Mouse (Mus musculus) cortical plate, adult 2 months (tissue): Measurements from ENCODE around the gene Zbtb22.

Experiments
- CTCF ChIP-seq: fragments of 200-500 bp; IDR thresholded peaks from 2 replicates; pipeline ENCODE4 v1.5.1; 2011; ENCODE audit warnings: mild to moderate bottlenecking, control low read depth, low read length; ENCODE audit not compliant: insufficient read depth; ENCODE audit errors: extremely low read depth
- POLR2A ChIP-seq: fragments of 200-500 bp; IDR thresholded peaks from 2 replicates; pipeline ENCODE4 v1.6.1; 2011; ENCODE audit warnings: mild to moderate bottlenecking, low read length, control low read depth; ENCODE audit not compliant: insufficient read depth; ENCODE audit errors: extremely low read depth

DNA sequence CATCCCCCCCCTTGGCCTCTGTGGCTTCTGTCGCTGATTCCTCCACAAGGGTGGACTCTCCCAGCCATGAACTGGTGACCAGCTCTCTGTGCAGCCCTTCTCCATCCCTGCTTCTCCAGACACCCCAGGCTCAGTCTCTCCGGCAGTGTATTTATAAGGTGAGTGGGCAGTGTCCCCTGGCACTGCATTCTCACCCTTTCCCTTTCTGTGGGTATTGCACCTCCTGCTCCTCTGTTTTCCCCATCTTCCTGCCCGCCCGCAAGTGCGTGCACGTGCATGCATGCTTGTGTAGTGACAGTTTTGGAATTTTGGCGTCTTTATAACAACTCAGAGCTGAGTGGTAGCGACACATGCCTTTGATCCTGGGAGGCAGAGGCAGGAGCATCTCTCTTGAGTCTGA is 1.8 kb upstream of the Zbtb22 start:
- TF ChIP-seq CTCF (no peak), POLR2A (no peak)
